Comparison of ENCODE assay signal across 8 mouse cellular contexts in the genomic region with DNA sequence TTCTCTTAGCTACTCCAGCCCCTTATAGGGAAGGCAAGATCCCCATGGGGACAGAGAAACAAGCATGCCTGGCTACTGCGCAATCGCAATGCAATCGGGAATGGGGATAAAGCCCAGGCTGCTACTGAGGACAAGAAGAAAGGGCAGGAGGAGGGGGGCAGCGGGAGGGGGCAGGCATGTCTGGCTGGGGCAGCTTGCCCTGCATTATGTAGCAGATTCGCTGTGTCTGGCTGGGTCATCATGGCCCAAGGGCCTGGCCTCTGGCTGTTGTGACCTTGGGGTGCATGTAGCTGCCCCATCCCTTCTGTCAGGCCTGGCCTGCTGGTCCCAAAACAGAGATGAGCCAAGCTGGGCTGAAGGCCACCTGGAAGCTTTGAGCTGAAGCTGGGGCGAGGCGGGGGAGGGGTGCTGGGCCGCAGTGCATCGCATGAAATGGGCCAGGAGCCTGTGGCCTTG. TPM values are rescaled to one million over a fixed set of nuclear protein-coding genes. Genes with fewer than 3 reads are reported as not detected.
DNase-seq lines count a peak whose midpoint lies in the region; ATAC-seq and TF ChIP-seq lines count a peak whose summit lies in the region.

No protein-coding gene starts in this region.

- H3K27me3 ChIP-seq in ES-Bruce4 (ENCODE audit: control insufficient read depth, insufficient read depth, low read length, poor library complexity, severe bottlenecking) = no peaks in the 10 kb centered on the region
- H3K27me3 ChIP-seq in limb, embryonic 14.5 days (ENCODE audit: control insufficient read depth, insufficient read depth, low read length) = no peaks in the 10 kb centered on the region
- no peaks in the 10 kb centered on the region for H3K27me3 ChIP-seq in stomach, postnatal 0 days (ENCODE audit: control insufficient read depth, insufficient read depth, low read length)
- H3K27me3 ChIP-seq in kidney, embryonic 16.5 days (ENCODE audit: insufficient read depth, low read length) = no peaks in the 10 kb centered on the region

- no peak overlapping the region for H3K4me2 ChIP-seq in limb, embryonic 14.5 days (replicated peaks; ENCODE audit: low read depth, low read length, severe bottlenecking)
- no peak overlapping the region for H3K4me2 ChIP-seq in stomach, postnatal 0 days (replicated peaks; ENCODE audit: low read depth)
- H3K4me2 ChIP-seq in kidney, embryonic 16.5 days (replicated peaks; ENCODE audit: low read depth, low read length) = no peak overlapping the region

- TF ChIP-seq EP300 in ES-Bruce4 (IDR thresholded peaks at IDR 0.05; ENCODE audit: insufficient read depth, low read depth, low read length) = 0 out of 2 replicates have a peak, but pooled peaks have one; percentile 3
- no peak for TF ChIP-seq EP300 in stomach, postnatal 0 days (optimal IDR thresholded peaks at IDR 0.05)

- DNase-seq in 3134 (ENCODE audit: extremely low read depth, insufficient read length, low spot score) = peak; percentile 50
- peak; percentile 98 to 99 for DNase-seq in cerebellum, postnatal 25 days
- peak; percentile 70 to 78 for DNase-seq in heart, adult 18-20 months
- no peak for DNase-seq in limb, embryonic 14.5 days (ENCODE audit: low spot score)
- DNase-seq in stomach, postnatal 0 days (ENCODE audit: low spot score) = no peak
- DNase-seq in spleen, adult 12 weeks (ENCODE audit: low spot score) = no peak

- WGBS in limb, embryonic 14.5 days = 45% methylated on average over 9 of the region's 9 CpGs
- 56% methylated on average over 9 of the region's 9 CpGs for WGBS in stomach, postnatal 0 days
- 53% methylated on average over 9 of the region's 9 CpGs for WGBS in kidney, embryonic 16.5 days

- TF ChIP-seq CTCF in ES-Bruce4 (IDR thresholded peaks at IDR 0.05; ENCODE audit: low read depth, low read length) = no peak
- TF ChIP-seq CTCF in stomach, postnatal 0 days (IDR thresholded peaks at IDR 0.05; ENCODE audit: low read depth) = no peak

- no peak for ATAC-seq in limb, embryonic 14.5 days (ENCODE audit: low FRiP score, low read depth)
- ATAC-seq in stomach, postnatal 0 days (ENCODE audit: low FRiP score, low TSS enrichment) = no peak
- no peak for ATAC-seq in kidney, embryonic 16.5 days (ENCODE audit: low FRiP score, low TSS enrichment)

- H3K9me3 ChIP-seq in ES-Bruce4 (replicated peaks; ENCODE audit: control insufficient read depth, insufficient read depth, low read length, poor library complexity, severe bottlenecking) = peaks cover 12% of the 10 kb centered on the region
- no peaks in the 10 kb centered on the region for H3K9me3 ChIP-seq in limb, embryonic 14.5 days (ENCODE audit: control insufficient read depth, low read length)
- H3K9me3 ChIP-seq in stomach, postnatal 0 days (ENCODE audit: control insufficient read depth, low read length) = no peaks in the 10 kb centered on the region
- no peaks in the 10 kb centered on the region for H3K9me3 ChIP-seq in kidney, embryonic 16.5 days (ENCODE audit: low read length)

- no peak for TF ChIP-seq POLR2A in ES-Bruce4 (IDR thresholded peaks at IDR 0.05; ENCODE audit: insufficient read depth, low read length)
- no peak for TF ChIP-seq POLR2A in limb, embryonic 14.5 days (IDR thresholded peaks at IDR 0.05; ENCODE audit: borderline replicate concordance, extremely low read depth, insufficient read depth, insufficient read length)

- H3K27ac ChIP-seq in ES-Bruce4 (ENCODE audit: insufficient read depth, low read length) = peak overlapping the region; percentile 78
- no peak overlapping the region for H3K27ac ChIP-seq in limb, embryonic 14.5 days (replicated peaks; ENCODE audit: low read depth, low read length)
- peak overlapping the region; percentile 53; the same call in 1 of the 2 replicates for H3K27ac ChIP-seq in stomach, postnatal 0 days (replicated peaks)
- no peak overlapping the region for H3K27ac ChIP-seq in kidney, embryonic 16.5 days (ENCODE audit: low read length)

- H3K9ac ChIP-seq in ES-Bruce4 (ENCODE audit: low read depth, poor library complexity, severe bottlenecking) = no peak overlapping the region
- H3K9ac ChIP-seq in limb, embryonic 14.5 days (ENCODE audit: low read depth, low read length, severe bottlenecking) = peak overlapping the region; percentile 36
- H3K9ac ChIP-seq in stomach, postnatal 0 days (ENCODE audit: low read length) = peak overlapping the region; percentile 13; the same call in 1 of the 2 replicates
- no peak overlapping the region; the same call in 1 of the 2 replicates for H3K9ac ChIP-seq in kidney, embryonic 16.5 days (replicated peaks; ENCODE audit: low read length)

- H3K36me3 ChIP-seq in ES-Bruce4 (ENCODE audit: control insufficient read depth, insufficient read depth, low read length, poor library complexity, severe bottlenecking) = no peaks in the 10 kb centered on the region
- H3K36me3 ChIP-seq in limb, embryonic 14.5 days (ENCODE audit: control insufficient read depth, insufficient read depth, low read length) = no peaks in the 10 kb centered on the region
- no peaks in the 10 kb centered on the region for H3K36me3 ChIP-seq in stomach, postnatal 0 days (ENCODE audit: control insufficient read depth, insufficient read depth, low read length)
- no peaks in the 10 kb centered on the region for H3K36me3 ChIP-seq in kidney, embryonic 16.5 days (ENCODE audit: insufficient read depth, low read length)

- H3K4me1 ChIP-seq in ES-Bruce4 (ENCODE audit: control insufficient read depth, insufficient read depth, low read length) = peaks cover 12% of the 10 kb centered on the region
- H3K4me1 ChIP-seq in limb, embryonic 14.5 days (ENCODE audit: control insufficient read depth, insufficient read depth, low read length) = peaks cover 25% of the 10 kb centered on the region
- no peaks in the 10 kb centered on the region; the same call in 1 of the 2 replicates for H3K4me1 ChIP-seq in stomach, postnatal 0 days (replicated peaks; ENCODE audit: control insufficient read depth, insufficient read depth)
- H3K4me1 ChIP-seq in kidney, embryonic 16.5 days (ENCODE audit: insufficient read depth, low read length) = peaks cover 26% of the 10 kb centered on the region

- H3K4me3 ChIP-seq in ES-Bruce4 (ENCODE audit: low read depth, low read length) = no peak overlapping the region
- H3K4me3 ChIP-seq in limb, embryonic 14.5 days (replicated peaks; ENCODE audit: low read length) = no peak overlapping the region
- H3K4me3 ChIP-seq in stomach, postnatal 0 days (ENCODE audit: low read depth, low read length) = no peak overlapping the region
- H3K4me3 ChIP-seq in kidney, embryonic 16.5 days (ENCODE audit: low read length) = no peak overlapping the region

RNA-seq across cellular contexts. Expression of gene Ier2, which starts 27.8 kb away (rescaled TPM):
- 42.8 and 44.8 TPM in 2 replicates for polyA plus RNA-seq in ES-Bruce4 (2011; ENCODE audit: insufficient read depth, insufficient read length, low read depth, missing spikeins)
- 10 to 100 TPM; 11.2 to 13.4 TPM for total RNA-seq in heart, adult 18-20 months (2021)
- polyA plus RNA-seq in limb, embryonic 14.5 days (2012; rRNA removed) = 33.3 and 38.2 TPM in 2 replicates
- 66.0 and 70.1 TPM in 2 replicates for polyA plus RNA-seq in limb, embryonic 14.5 days (2014; fragmentation: Nextera tagmentation; extraction: Ambion mirVana)
- polyA plus RNA-seq in stomach, postnatal 0 days (2015; fragmentation: Nextera tagmentation; extraction: Ambion mirVana) = 82.8 and 86.6 TPM in 2 replicates
- 73.5 and 78.0 TPM in 2 replicates for polyA plus RNA-seq in kidney, embryonic 16.5 days (2015; fragmentation: Nextera tagmentation; extraction: Ambion mirVana)

RNA-seq across cellular contexts. Expression of gene Trmt1, which starts 51.2 kb away (rescaled TPM):
- polyA plus RNA-seq in ES-Bruce4 (2011; ENCODE audit: insufficient read depth, insufficient read length, low read depth, missing spikeins) = 77.6 and 79.8 TPM in 2 replicates
- total RNA-seq in heart, adult 18-20 months (2021) = 10 to 100 TPM; 34.2 to 45.1 TPM
- polyA plus RNA-seq in limb, embryonic 14.5 days (2012; rRNA removed) = 144 and 158 TPM in 2 replicates
- polyA plus RNA-seq in limb, embryonic 14.5 days (2014; fragmentation: Nextera tagmentation; extraction: Ambion mirVana) = 71.0 and 71.7 TPM in 2 replicates
- polyA plus RNA-seq in stomach, postnatal 0 days (2015; fragmentation: Nextera tagmentation; extraction: Ambion mirVana) = 45.1 and 49.9 TPM in 2 replicates
- 81.5 and 82.9 TPM in 2 replicates for polyA plus RNA-seq in kidney, embryonic 16.5 days (2015; fragmentation: Nextera tagmentation; extraction: Ambion mirVana)

RNA-seq across cellular contexts. Expression of gene Nacc1, which starts 52.8 kb away (rescaled TPM):
- 89.7 and 97.9 TPM in 2 replicates for polyA plus RNA-seq in ES-Bruce4 (2011; ENCODE audit: insufficient read depth, insufficient read length, low read depth, missing spikeins)
- 10 to 100 TPM; 31.4 to 32.7 TPM for total RNA-seq in heart, adult 18-20 months (2021)
- 68.8 and 86.2 TPM in 2 replicates for polyA plus RNA-seq in limb, embryonic 14.5 days (2012; rRNA removed)
- polyA plus RNA-seq in limb, embryonic 14.5 days (2014; fragmentation: Nextera tagmentation; extraction: Ambion mirVana) = 18.5 and 19.8 TPM in 2 replicates
- 6.8 and 8.3 TPM in 2 replicates for polyA plus RNA-seq in stomach, postnatal 0 days (2015; fragmentation: Nextera tagmentation; extraction: Ambion mirVana)
- 22.5 and 26.7 TPM in 2 replicates for polyA plus RNA-seq in kidney, embryonic 16.5 days (2015; fragmentation: Nextera tagmentation; extraction: Ambion mirVana)

Comparison
In these comparisons a context has a peak if more than half of its experiments do, and no peak if none do; other contexts are left out.
1. DNase-seq: peak in 3134 (single experiment), cerebellum, postnatal 25 days (2 of 2) and heart, adult 18-20 months (2 of 2); none in limb, embryonic 14.5 days (single experiment), stomach, postnatal 0 days (single experiment) and spleen, adult 12 weeks (single experiment).
2. H3K27ac ChIP-seq: peak in ES-Bruce4 (single experiment) and stomach, postnatal 0 days (single experiment); none in limb, embryonic 14.5 days (single experiment) and kidney, embryonic 16.5 days (single experiment).
3. H3K9ac ChIP-seq: peak in limb, embryonic 14.5 days (single experiment) and stomach, postnatal 0 days (single experiment); none in ES-Bruce4 (single experiment) and kidney, embryonic 16.5 days (single experiment).